Mouse (Mus musculus) midbrain, embryonic 13.5 days (tissue): Measurements from ENCODE around the gene Dlg2. TPM values are rescaled to one million over a fixed set of nuclear protein-coding genes. Genes with fewer than 3 reads are reported as not detected.

ENCODE experiments used
- ATAC-seq: fragments of 200-750 bp; cut with Nextera tagmentation; 2 replicates; pipeline ENCODE4 v1.8.0; 2017; ENCODE audit warnings: mild to moderate bottlenecking, moderate TSS enrichment, moderate library complexity
- H3K27ac ChIP-seq: fragments of 300-500 bp; sonication (generic); 2 replicates; pipeline ENCODE4 v1.5.1; 2015; ENCODE audit warnings: inconsistent platforms, mild to moderate bottlenecking, moderate library complexity
- H3K27me3 ChIP-seq: fragments of 300-500 bp; sonication (generic); 2 replicates; pipeline ENCODE4 v1.6.1; 2015; ENCODE audit warnings: mild to moderate bottlenecking, inconsistent platforms
- H3K36me3 ChIP-seq: fragments of 300-500 bp; sonication (generic); 2 replicates; pipeline ENCODE4 v1.6.1; 2015; ENCODE audit warnings: mild to moderate bottlenecking, inconsistent platforms
- H3K4me1 ChIP-seq: fragments of 300-500 bp; sonication (generic); replicated peaks from 2 replicates; pipeline ENCODE4 v1.6.1; 2015; ENCODE audit warnings: inconsistent platforms
- H3K4me2 ChIP-seq: fragments of 300-500 bp; sonication (generic); replicated peaks from 2 replicates; pipeline ENCODE4 v1.6.1; 2015; ENCODE audit warnings: moderate library complexity, mild to moderate bottlenecking, inconsistent platforms
- H3K4me3 ChIP-seq: fragments of 300-500 bp; sonication (generic); replicated peaks from 2 replicates; pipeline ENCODE4 v1.5.1; 2015; ENCODE audit warnings: mild to moderate bottlenecking, inconsistent platforms
- H3K9ac ChIP-seq: fragments of 300-500 bp; sonication (generic); replicated peaks from 2 replicates; pipeline ENCODE4 v1.6.1; 2015; ENCODE audit warnings: mild to moderate bottlenecking, inconsistent platforms
- H3K9me3 ChIP-seq: fragments of 300-500 bp; sonication (generic); 2 replicates; pipeline ENCODE4 v1.6.1; 2016; ENCODE audit warnings: mild to moderate bottlenecking, inconsistent platforms
- WGBS: fragments of 180-500 bp; shearing (Covaris S2); methylation state at CpG from one replicate; pipeline ENCODE4 v1.1.7; 2015; 5-methylcytosine and 5-hydroxymethylcytosine counted together
- polyA plus RNA-seq: library from polyadenylated mRNA; unstranded; fragments of >200 nt; fragmentation: Nextera tagmentation; extraction: Ambion mirVana; gene quantifications from 2 replicates; pipeline ENCODE4 v1.2.1, GENCODE M21; 2015

The Dlg2 gene
- polyA plus RNA-seq, 1 experiment from 2014 or later, result 13.0 TPM

DNA sequence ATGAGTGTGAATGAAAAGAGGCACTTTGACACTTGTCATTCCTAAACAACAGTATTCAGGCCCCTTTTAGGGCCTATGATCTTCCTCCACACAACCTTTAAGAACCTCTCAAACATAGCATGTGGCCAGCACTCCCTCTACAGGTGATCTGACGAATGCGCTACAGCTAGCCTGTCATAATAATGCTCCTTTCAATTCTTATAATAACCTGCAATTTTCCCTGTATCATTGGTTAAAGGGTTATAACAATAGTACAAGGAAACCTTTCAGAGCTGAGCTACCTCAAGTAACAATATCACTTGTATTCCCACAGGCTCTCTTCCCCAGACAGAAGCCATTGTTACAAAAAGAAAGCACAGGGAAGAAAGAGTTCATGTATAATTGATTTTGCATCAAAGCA is 1105.7 kb downstream of the Dlg2 start:
- Histone ChIP-seq H3K9ac (no peak overlapping the region), H3K9me3 (no peaks in the 10 kb centered on the region), H3K4me2 (no peak overlapping the region), H3K4me1 (no peaks in the 10 kb centered on the region), H3K36me3 (no peaks in the 10 kb centered on the region), H3K4me3 (no peak overlapping the region), H3K27ac (no peak overlapping the region), H3K27me3 (no peaks in the 10 kb centered on the region)
- WGBS, result 64% methylated on average over 2 of the region's 2 CpGs
- ATAC-seq, result 0 out of 2 replicates have a peak, but pooled peaks have one; percentile 27

DNA sequence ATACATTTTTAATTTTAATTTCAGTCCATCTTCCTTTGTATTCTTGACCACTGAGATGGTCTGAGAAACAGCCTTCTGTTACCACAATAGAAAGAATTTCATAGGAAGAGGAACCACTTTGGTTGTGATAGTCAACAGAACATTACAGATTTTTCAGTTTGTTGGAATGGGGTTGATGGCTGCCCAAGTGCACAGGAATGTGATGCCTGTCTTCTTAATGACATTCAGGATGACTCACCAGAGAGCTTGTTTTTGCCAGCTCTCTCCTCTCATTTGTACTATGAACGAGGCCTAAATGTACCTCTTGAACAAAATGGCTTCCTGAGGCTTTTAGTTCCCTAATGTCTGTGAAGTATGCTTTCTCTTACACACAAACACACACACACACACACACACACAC is 1107.1 kb downstream of the Dlg2 start:
- no peaks in the 10 kb centered on the region for H3K4me1 ChIP-seq

GRCm38 (mm10) chr7:91591261-91592170 is 1115.0 kb downstream of the Dlg2 start:
- 77% methylated on average over 5 of the region's 5 CpGs for WGBS
- Histone ChIP-seq H3K9ac (no peak overlapping the region), H3K27ac (no peak overlapping the region), H3K27me3 (no peaks in the 10 kb centered on the region), H3K36me3 (no peaks in the 10 kb centered on the region), H3K9me3 (no peaks in the 10 kb centered on the region), H3K4me3 (no peak overlapping the region), H3K4me1 (no peaks in the 10 kb centered on the region), H3K4me2 (no peak overlapping the region)
- 0 out of 2 replicates have a peak, but pooled peaks have one; percentile 4 for ATAC-seq

More for the DNA sequence above, 1107.1 kb downstream of the Dlg2 start:
- H3K27ac ChIP-seq, result no peak overlapping the region
- ATAC-seq, result no peak
- no peak overlapping the region for H3K4me2 ChIP-seq
- no peaks in the 10 kb centered on the region for H3K36me3 ChIP-seq
- WGBS, result 68% methylated on average over 1 of the region's 1 CpGs
- no peaks in the 10 kb centered on the region for H3K27me3 ChIP-seq
- no peak overlapping the region for H3K4me3 ChIP-seq
- no peak overlapping the region for H3K9ac ChIP-seq
- H3K9me3 ChIP-seq, result no peaks in the 10 kb centered on the region

DNA sequence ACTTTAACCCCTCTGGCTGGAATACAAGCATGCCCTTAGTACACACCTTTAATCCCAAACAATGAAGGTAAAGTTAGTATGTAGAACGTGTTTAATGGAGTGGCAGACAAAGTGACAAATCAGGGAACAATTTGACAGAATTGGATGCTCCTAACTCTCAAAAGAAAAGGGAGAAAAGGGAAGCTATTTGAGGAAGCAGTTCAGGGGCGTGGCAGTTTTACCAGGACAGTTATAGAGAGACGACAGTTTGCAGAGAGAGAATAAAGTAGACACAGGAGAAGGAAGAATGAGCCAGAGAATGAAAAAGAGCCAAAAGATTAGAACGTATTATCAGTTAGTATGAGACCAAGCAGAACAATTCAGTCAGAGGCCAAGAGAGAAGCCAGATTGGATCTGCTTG is 1122.1 kb downstream of the Dlg2 start:
- Histone ChIP-seq H3K9me3 (no peaks in the 10 kb centered on the region), H3K4me3 (no peak overlapping the region), H3K36me3 (no peaks in the 10 kb centered on the region), H3K4me2 (no peak overlapping the region), H3K27ac (no peak overlapping the region), H3K27me3 (no peaks in the 10 kb centered on the region), H3K4me1 (no peaks in the 10 kb centered on the region), H3K9ac (no peak overlapping the region)
- ATAC-seq, result no peak
- 73% methylated on average over 4 of the region's 4 CpGs for WGBS

DNA sequence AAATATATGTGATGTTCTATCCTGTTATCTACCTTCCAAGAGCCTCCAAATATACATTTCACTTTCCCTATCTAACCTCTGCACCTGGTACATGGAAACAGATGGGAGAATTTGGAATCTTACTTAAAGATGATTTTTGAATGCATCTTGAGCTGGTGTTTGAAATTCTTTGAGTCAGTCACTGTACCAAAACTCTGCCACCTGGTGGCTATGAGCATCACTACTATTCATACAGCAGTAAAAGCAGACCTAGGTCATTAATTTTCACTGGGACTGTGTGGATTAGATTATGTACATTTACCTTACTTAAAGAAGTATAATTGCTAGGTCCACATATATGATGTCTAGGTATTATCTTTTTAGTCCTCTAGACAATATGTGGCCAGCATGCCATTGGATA is 1124.8 kb downstream of the Dlg2 start:
- Histone ChIP-seq H3K27me3 (no peaks in the 10 kb centered on the region), H3K4me3 (no peak overlapping the region), H3K36me3 (no peaks in the 10 kb centered on the region), H3K4me1 (no peaks in the 10 kb centered on the region), H3K27ac (no peak overlapping the region), H3K4me2 (no peak overlapping the region), H3K9me3 (no peaks in the 10 kb centered on the region), H3K9ac (no peak overlapping the region)
- ATAC-seq, result no peak

DNA sequence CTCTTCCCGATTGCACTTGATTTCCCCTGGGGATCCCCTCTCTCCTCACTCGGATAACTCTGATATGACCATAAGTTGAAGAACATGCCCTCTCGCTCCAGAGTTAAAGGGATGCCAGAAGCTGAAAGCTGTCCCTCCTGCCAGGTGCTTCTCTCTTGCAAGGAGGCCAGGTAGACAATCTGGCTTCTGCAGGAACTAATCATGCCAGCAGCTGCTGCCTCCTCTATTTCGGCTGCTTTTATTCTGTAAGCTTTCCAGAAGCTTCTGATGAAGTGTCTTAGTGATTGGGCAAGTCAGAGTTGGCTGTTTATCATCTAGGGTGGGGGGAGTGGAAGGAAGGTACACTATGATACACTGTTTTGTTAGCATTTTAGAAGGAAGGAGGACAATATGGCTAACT is 1127.1 kb downstream of the Dlg2 start:
- H3K4me2 ChIP-seq, result no peak overlapping the region
- H3K4me3 ChIP-seq, result no peak overlapping the region
- no peak for ATAC-seq
- H3K9me3 ChIP-seq, result no peaks in the 10 kb centered on the region
- H3K4me1 ChIP-seq, result no peaks in the 10 kb centered on the region
- 77% methylated on average over 4 of the region's 4 CpGs for WGBS
- H3K27ac ChIP-seq, result no peak overlapping the region
- H3K27me3 ChIP-seq, result no peaks in the 10 kb centered on the region
- no peaks in the 10 kb centered on the region for H3K36me3 ChIP-seq
- H3K9ac ChIP-seq, result no peak overlapping the region

DNA sequence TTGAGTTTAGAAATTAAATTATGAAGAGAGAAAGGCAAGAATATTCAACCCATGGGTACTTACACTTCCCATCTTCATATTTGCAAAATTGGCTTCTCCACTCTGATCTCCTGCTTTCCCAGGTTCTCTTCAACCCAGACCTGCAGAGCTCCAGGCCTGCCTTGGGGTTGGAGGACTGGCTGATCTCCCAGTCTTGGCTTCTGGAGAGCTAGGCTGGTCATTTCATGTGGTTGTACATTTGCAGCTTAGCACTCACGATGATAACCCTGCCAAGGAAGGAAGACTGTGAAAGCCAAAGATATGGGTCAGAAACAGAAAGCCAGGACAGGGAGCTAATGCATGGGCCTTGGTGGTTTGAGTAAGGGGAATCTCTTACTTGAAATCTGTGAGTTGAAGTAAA is 1176.6 kb downstream of the Dlg2 start:
- no peaks in the 10 kb centered on the region for H3K36me3 ChIP-seq
- no peak for ATAC-seq

DNA sequence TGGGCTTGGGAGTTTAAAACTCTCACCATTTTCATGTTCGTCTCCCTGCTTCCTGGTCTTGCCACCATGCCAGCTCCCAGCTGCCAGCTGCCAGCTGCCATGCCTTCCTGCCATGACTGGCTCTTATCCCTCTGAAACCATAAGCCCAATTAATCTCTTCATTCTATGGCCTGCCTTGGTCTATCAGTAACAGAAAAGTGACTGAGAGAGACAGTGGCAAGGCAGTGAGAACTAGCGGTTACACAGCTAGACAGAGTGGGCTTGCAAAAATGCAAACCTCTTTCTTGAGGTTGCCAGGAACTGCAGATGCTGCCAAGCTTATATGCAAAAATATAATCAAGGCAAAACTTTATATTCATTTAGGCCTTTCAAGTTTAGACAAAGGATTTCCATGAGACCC is 1183.0 kb downstream of the Dlg2 start:
- H3K9me3 ChIP-seq, result no peaks in the 10 kb centered on the region
- H3K4me3 ChIP-seq, result no peak overlapping the region
- H3K27ac ChIP-seq, result no peak overlapping the region
- no peaks in the 10 kb centered on the region for H3K27me3 ChIP-seq
- no peaks in the 10 kb centered on the region for H3K4me1 ChIP-seq
- WGBS, result 74% methylated on average over 2 of the region's 2 CpGs
- H3K4me2 ChIP-seq, result no peak overlapping the region
- H3K36me3 ChIP-seq, result no peaks in the 10 kb centered on the region
- ATAC-seq, result no peak
- H3K9ac ChIP-seq, result no peak overlapping the region

More for the DNA sequence above, 1176.6 kb downstream of the Dlg2 start:
- H3K9ac ChIP-seq, result no peak overlapping the region
- no peaks in the 10 kb centered on the region for H3K9me3 ChIP-seq
- H3K4me2 ChIP-seq, result no peak overlapping the region
- H3K27ac ChIP-seq, result no peak overlapping the region
- no peaks in the 10 kb centered on the region for H3K4me1 ChIP-seq
- 94% methylated on average over 1 of the region's 1 CpGs for WGBS
- H3K4me3 ChIP-seq, result no peak overlapping the region
- H3K27me3 ChIP-seq, result no peaks in the 10 kb centered on the region

GRCm38 (mm10) chr7:91672236-91673017 is 1196.0 kb downstream of the Dlg2 start:
- no peak overlapping the region for H3K27ac ChIP-seq
- no peak overlapping the region for H3K9ac ChIP-seq
- no peaks in the 10 kb centered on the region for H3K27me3 ChIP-seq
- WGBS, result 76% methylated on average over 13 of the region's 13 CpGs
- H3K36me3 ChIP-seq, result no peaks in the 10 kb centered on the region
- no peaks in the 10 kb centered on the region; the same call in 1 of the 2 replicates for H3K4me1 ChIP-seq
- H3K4me3 ChIP-seq, result no peak overlapping the region
- H3K4me2 ChIP-seq, result no peak overlapping the region
- peak; percentile 62 for ATAC-seq
- H3K9me3 ChIP-seq, result no peaks in the 10 kb centered on the region

DNA sequence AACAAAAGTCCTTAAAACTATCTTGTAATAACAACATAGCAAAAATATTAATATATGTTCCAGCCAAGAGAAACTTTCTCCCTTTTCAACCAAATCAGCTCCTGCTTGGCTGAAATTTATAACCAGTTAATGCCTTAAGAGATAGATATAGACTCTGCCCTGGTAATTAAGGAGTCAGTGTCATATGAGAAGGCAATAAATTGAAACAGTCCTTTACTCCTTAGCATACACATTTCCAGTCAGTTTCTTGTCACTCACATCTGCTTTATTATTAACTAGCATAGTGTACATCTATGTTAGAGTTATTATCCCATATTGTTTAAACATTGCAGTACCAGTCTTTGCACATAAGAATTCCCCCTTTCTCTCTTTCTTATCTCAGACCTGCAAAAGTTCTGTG is 1197.9 kb downstream of the Dlg2 start:
- Histone ChIP-seq H3K4me1 (no peaks in the 10 kb centered on the region; the same call in 1 of the 2 replicates), H3K4me3 (no peak overlapping the region), H3K27me3 (no peaks in the 10 kb centered on the region), H3K4me2 (no peak overlapping the region), H3K9me3 (no peaks in the 10 kb centered on the region), H3K9ac (no peak overlapping the region), H3K27ac (no peak overlapping the region), H3K36me3 (no peaks in the 10 kb centered on the region)
- ATAC-seq, result no peak

DNA sequence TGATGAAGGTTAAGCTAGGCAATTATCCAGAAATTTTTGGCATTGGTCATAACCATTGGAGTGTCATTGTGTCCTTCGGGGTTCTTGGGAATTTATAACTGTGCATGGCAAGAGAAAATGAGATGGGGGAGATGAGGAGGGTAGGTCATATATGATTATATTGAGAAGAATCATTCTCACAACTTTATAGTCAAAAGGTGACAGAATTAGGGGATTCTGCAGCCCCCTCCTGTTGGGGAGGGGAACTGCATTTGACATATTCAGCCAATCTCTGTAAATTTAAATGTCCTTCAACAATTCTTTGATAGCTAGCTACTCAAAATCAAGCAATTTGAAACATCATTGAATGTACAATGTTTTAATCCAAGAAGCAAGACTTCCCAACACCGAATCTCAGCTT is 1201.5 kb downstream of the Dlg2 start:
- 74% methylated on average over 2 of the region's 2 CpGs for WGBS
- Histone ChIP-seq H3K27me3 (no peaks in the 10 kb centered on the region), H3K9me3 (no peaks in the 10 kb centered on the region), H3K4me1 (no peaks in the 10 kb centered on the region), H3K4me2 (no peak overlapping the region), H3K27ac (no peak overlapping the region), H3K36me3 (no peaks in the 10 kb centered on the region), H3K4me3 (no peak overlapping the region), H3K9ac (no peak overlapping the region)
- no peak for ATAC-seq

- no peaks in the 10 kb centered on the region for H3K4me1 ChIP-seq
- no peaks in the 10 kb centered on the region for H3K27me3 ChIP-seq
- no peak overlapping the region for H3K4me3 ChIP-seq
- no peak overlapping the region for H3K4me2 ChIP-seq
- no peak overlapping the region for H3K27ac ChIP-seq
- no peak overlapping the region for H3K9ac ChIP-seq
- no peaks in the 10 kb centered on the region for H3K9me3 ChIP-seq
- ATAC-seq, result no peak
- no peaks in the 10 kb centered on the region for H3K36me3 ChIP-seq
These were observed 1211.5 kb downstream of the Dlg2 start for GRCm38 (mm10) chr7:91687930-91688329.
